Mouse (Mus musculus) megakaryocyte, adult 5-6 weeks (primary cell): ENCODE results near the gene Ror1. TPM values are rescaled to one million over a fixed set of nuclear protein-coding genes. Genes with fewer than 3 reads are reported as not detected.

ENCODE experiments used
- ATAC-seq: 2 replicates; pipeline ENCODE4 v1.8.0; 2016; ENCODE audit warnings: mild to moderate bottlenecking, inconsistent platforms; ENCODE audit not compliant: poor library complexity, severe bottlenecking
- total RNA-seq, 2 experiments: library from RNA; stranded (forward) in 1 of 2; stranded (reverse) in 1 of 2; fragments of 153-499, 151-499 nt in 1 of 2; fragments of 221-1000, 200-1000 nt in 1 of 2; gene quantifications; 2 replicates each; pipeline versions ENCODE4 v1.2.3 to v1.2.4; 2015 to 2017

The Ror1 gene
- total RNA-seq, 2 experiments from 2014 or later: 0.07 to 0.11 TPM

DNA sequence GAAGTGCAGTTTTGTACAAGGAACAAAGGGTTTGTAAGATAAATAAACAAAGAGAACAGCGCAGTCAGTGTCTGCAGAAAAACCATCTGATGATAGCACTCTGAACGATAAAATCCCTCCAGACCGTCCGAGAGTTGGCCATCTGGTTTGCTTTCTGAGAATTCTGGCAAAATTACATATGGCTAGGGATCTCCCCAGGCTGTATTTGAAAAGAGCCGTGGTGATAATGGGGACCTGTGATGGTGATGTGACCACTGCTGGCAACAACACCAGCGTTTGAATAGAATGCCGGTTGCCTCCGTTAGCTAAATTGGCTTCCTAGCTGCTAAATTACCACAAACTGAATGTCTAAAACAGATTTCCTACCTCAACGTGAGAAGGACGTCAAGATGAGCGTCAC, 277.2 kb downstream of the Ror1 start:
- no peak for ATAC-seq

DNA sequence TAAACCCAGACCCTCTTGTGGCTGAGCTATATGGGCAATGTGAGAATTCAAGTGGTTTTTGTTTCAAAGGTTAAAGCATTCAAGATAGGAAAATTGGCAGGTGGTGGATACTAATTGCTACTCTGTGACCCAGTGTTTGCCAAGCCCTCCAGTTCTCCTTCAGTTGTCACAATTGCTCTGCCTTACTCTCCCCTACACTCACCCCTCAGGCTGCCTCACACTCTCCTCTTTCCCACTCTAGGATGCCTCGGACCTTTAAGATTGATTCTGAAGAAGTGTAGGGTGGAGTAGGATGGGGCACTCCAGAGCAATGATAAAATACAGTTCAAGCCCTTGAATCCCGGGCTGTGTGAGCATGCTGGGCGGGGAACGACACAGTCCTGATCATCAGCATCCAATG, 278.2 kb downstream of the Ror1 start:
- ATAC-seq: no peak

DNA sequence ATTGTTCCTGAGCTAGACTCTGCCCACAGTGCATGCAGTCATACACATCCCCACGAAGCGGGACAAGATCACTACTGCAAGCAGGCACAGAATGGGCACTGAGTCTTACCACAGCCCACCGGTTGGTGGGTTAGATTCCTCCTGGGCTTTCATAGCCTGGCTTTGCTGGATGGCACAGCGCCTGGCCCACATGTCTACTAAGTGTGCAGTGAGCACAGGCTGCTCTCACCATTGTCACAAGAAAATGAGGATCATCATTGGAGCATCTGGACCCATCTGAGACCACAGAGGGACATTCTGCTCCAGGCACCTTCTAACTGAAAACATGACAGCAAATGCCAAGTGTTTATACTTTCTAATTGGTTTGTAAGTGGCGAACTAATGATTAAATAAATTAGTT, 279.7 kb downstream of the Ror1 start:
- ATAC-seq: no peak

DNA sequence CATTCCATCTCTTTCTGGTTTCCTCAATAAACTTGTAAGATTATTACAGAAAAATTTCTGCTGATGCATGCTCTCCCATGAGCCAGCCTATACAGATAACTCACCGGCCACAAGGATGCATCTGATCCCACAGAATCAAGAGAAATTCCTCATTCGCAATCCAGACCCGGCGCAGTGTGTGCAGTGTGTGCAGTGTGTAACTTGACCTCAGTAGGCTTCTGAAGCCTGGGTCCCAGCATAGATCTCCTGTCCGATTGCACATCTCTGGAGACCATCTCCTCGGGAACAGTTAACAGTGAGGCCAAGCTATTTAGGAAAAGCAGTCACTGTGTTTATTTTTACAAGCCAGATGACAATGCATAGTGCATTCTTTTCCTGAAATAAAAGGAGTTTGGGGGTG, 280.6 kb downstream of the Ror1 start:
- ATAC-seq: no peak

DNA sequence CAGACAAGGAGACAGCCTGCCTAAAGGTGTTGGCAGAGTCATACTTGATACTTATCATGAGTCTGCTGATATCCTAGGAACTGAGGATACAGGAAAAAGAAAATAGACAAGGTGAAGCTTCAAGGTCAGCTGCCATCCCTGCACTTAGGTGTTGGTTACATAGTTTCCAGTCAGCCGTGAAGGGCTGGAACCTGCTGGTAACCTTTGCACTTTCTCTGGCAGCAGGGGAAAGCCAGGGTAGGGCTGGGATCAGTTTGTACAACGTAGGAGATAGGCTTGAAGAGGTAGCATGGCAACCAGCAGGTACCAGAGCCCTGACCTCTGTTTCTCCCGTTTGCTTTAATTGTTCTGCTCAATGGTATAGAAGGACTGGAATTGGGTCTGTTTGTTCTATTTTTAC, 281.6 kb downstream of the Ror1 start:
- ATAC-seq: no peak

DNA sequence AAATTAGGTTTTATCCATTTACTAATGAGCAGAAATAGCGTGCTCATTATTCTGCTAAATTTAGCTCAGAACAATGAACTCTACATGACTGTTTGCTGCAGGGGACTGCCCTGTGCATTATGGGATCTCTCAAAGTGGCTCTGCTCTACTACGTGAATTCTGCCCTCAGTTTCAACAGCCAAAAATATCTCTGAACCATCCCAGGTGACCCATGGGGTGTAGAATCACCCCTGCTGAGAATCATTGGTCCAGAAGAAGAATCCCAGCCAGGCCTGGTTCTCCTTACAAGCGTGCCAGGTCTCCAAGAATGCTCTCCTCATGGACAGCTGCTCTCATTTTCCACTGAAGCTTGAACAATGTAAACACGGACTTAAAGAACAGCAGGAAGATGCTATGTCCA, 282.4 kb downstream of the Ror1 start:
- no peak for ATAC-seq

DNA sequence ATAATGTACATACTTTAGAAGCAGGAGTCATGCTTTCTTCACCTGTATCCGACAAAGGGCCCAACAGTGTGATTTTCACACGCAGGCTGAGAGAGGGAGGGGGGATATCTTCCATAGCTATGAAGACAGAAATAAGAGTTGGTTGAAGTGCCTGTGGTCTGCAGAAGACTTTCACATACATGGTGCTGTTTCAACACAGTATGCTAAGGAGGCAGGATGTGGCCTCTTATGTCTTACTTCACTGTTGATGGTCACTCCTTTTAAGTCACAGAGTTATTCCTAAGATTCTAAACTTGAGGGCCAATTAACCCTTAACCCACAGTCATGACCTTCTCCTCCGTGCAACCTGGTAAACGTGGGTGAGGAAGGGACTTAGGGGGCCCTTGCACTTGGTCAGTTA, 286.2 kb downstream of the Ror1 start:
- peak; percentile 43 for ATAC-seq

DNA sequence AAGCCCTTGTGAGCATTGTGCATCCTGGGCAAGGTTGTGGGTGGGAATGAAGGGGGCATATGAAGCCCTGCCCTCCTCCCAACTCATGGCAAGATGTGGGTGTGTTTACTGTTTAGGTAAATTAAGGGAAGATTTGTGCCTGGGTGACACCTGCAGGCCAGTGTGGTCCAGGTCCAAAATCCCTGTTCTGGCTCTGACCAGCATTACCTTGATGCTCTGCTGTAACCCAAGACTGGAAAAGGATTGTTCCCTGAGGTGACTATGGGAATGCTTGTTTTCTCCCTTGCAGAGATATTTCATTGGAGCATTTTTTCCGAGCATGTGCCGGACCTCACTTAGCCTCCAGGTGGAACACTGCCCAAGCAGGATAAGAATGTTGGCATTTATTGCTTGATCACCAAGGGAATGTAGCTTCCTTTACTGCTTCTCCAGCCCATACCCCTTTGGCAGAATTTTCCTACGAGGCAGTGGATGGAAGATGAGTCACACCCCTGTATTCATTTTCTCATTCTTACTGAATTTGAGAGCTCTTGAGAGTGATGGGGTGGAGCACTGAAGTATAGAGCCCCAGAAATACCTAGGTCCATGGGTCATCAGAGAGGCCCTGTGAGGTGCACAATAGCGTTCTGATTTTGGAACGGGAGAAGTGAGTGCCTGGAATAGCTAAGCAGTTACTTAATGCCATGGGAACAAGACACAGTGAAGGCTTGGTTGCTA, 290.8 kb downstream of the Ror1 start:
- no peak for ATAC-seq

DNA sequence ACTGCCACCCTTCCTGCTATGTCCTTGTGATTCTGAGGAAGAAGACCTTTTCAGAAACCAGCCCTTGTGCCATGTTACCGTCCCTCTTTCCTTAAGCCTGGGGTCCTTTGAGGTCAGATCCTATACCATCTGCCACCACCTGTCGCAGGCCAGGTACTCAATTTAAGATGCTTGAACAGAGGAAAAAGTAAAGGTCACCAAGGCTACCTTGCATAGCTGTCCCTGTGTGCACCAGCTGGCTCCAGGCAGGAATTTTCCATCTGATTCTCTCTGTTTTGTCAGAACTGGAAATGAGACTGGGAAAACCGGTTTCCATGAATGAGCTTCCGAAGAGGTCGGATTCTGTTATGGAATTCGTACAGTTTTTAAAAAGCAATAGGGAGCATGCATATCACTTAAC, 294.8 kb downstream of the Ror1 start:
- ATAC-seq: no peak

DNA sequence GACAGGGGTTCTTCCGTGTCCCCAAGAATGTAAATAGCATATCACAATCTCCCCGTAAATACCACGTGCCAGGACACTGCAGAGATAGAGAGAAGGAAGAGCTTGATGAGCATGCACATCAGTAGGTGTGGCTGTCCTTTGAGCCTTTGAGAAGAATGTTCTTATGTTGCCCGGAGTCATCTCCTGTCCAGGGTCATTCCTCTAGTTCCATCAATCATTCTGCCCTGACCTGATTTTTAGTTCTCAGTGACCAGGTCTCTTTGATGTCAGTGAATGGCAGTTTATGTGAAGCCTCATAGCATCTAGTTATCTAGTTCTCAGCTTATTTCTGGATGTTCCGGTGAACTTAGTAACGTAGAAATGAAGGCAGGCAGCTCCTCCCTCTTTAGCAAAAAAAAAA, 295.4 kb downstream of the Ror1 start:
- ATAC-seq: no peak

DNA sequence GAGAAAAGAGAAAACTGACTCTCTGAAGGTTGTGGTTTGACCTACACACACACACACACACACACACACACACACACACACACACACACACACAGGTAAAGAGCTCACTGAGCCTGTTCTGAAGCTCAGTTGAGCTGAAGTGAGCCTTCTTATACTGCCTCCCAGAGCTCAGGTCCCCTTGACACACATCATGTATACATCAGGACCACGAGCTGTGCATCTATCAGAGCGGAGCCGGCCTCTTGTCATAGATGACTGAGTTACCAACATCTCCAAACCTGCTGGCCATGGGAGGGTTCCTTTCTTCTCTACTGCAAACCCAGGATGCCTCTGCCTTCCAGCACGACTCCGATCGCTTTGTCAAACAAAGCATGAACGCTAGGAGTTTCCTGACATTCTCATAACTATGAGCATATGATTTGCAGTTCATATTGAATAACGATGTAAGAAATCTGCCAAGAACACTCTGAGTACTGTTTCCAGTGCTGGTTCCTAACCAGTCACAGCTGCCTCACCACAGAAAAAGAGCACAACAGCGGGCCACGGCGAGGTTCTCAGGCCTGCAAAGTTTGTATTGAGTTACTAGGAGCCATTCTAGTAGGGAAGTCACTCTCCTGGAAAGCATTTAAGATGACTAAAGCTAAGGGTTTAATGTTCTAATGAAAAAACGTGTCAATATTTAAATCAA, 297.9 kb downstream of the Ror1 start:
- no peak for ATAC-seq

DNA sequence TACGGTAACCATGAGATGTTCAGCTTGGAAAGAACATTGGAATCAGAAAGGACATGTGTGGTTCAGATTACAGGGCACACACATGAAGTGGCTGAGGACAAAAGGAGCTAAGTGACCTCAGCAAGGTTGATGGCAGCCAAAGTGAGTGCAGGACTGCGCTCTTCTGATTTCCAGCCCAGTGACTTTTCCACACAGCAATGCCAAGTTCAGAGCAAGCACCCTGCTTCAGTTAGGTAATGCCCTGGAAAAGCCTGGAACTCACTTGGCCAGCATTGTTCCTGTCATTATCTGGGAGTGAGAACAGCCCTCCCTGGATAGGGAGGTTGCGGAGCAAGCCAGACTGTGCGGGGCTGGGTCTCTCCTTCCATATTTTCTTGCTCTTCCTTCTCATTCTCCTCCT, 299.8 kb downstream of the Ror1 start:
- no peak for ATAC-seq

DNA sequence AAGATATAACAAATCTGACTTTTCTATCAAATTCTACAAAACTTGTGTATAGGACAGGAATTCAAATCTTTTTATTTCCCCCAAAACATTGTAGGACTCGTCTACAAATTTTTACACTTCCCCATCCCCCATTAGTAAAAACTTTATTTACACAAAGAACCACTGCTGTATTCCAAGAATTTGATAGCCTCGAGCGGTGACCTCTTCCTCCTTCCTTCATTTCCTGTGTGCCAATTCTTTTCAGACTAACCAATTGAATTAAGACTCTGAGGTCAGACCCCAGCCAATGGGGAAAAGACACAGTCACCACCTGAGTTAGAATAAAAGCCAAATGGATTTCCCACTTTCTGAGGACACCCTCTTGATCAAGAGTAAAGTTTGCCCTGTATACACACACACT, 302.5 kb downstream of the Ror1 start:
- ATAC-seq: no peak

DNA sequence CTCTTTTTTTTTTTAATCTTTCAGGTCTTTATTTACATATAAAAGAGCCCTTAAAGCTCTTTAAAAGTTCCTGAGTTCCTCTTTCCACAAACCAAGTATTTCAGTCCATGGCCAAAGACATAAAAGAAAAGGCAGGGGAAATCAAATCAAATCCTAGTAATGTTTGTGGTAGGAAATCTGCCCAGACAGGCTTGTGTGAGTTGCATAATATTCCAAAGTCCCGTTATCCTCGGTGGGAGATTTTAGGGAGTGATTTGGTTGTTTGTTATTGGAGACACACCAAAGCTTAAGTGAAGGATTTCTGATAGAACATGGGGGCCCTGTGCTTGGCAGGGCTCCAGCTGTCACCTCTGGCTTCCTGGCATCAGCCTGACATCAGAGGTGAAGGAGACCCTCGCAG, 305.5 kb downstream of the Ror1 start:
- no peak for ATAC-seq

DNA sequence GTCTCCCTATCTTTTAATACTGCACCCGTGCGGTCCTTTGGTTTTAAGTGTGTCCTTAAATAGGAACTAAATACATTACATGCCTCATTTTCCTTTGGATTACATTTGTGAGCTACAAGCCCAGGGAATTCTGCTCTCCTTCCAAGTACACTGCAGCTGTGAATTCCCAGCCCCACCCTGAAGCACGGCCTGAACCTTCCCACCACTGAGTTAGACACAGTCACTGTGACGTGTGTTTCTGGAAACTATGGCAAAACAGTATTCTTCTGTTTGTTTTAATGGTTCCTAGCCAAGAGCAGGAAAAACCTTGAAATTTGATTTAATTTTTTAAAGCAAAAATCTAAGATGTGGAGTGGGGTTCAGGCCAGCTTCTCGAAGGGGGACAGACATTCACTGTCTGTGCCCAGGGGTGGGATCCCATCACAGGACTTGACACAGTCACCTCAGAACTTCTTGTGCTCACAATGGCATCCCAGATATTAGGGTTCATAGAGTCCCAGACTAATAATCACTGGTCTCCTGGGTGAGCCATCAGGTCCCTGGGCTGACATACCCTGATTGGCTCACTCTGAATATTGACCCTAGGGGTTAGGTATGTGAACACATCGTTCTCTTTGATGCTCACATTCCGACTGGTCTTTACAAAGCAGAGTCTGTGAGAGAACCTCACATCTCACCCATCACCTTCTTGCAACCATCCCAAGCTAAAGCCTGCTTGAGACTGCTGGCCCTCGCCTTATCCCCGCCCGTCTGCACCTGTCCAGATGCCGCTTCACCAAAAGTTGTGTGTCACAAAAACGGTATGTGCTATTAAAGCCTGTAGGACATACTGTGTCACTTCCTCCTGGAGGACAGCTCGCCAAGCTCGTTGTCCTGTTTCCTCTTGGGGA, 306.2 kb downstream of the Ror1 start:
- ATAC-seq: no peak

DNA sequence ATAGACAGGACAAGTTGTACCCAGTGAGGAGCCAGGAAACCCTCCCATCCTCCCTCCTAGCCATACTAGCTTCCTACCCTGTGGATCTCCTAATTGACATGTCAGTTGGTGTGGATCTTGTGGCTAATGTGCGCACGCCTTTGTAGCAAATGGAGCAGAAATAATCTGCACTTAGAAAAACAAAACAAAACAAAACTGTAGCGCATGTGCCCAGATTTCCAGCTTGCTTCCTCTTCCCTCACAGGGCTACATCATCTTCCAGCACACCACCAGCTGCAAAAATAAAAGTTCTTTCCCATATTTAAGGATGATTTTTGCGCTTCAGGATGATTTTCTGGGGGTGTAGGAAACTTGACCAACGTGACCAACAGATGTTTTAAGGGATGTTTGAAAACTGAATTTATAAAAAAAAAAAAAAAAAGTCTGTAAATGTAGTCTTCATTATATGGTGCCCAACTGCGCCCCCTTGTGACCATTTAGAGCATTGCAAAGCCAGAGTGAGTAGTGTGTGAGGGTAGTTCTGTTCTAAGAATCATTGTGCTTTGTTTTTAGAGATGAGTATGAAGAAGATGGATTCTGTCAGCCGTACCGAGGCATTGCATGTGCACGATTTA, 311.8 kb downstream of the Ror1 start:
- ATAC-seq: peak; percentile 72

DNA sequence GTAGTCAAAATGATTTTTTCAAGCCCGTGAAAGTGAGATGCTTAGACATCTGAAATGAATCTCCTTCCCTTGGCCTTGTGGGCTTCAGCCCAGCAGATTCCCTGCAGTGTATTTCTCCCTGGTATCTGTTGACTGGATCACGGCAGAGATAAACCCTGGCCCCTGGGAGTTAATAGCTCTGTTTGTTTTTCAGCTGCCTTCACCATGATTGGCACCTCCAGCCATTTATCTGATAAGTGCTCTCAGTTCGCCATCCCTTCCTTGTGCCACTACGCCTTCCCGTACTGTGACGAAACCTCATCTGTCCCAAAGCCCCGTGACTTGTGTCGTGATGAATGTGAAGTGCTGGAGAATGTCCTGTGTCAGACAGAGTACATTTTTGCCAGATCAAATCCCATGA, 313.9 kb downstream of the Ror1 start:
- no peak for ATAC-seq

DNA sequence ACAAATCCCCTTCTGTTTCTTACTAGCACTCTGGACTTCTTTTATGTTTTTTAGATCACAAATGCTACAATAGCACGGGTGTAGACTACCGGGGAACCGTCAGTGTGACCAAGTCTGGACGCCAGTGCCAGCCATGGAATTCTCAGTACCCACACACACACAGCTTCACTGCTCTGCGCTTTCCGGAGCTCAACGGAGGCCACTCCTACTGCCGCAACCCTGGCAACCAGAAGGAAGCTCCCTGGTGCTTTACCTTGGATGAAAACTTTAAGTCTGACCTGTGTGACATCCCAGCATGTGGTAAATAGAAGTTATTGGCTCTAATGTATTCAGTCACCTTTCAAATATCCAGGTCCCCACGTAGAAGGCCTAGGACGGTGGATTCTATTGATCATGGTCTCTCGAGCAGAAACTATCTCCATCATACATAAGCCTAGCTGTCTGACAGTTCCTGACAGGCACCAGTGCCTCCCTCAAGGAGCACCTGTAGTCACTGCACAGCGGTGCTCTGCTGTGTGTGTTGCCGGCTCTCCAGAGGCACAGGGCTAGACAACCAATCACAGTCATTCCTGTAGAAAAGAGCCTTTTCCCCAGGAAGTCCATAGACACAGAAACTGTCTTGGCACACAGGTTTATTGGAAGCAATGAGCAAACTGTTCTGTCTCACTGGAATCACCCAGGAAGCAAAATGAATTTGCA, 316.4 kb downstream of the Ror1 start:
- no peak for ATAC-seq

DNA sequence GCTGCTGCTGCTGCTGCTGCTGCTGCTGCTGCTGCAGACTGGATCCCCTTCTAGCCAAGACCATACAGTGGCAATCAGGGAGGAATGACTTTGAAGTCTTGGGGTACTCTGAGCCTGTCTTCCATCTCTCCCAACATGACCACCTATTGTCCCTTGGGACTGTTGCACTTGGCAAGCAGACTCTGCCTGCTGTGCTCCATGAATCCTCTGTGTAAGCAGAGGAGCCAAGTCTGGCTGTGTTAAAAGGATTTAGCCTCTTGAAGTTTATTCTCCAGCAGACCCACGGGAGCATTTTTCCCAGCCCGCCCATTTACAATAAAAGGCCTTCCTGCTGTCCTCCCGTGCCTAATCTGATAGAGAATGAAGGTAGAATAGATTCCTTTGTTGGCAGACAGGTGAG, 327.2 kb downstream of the Ror1 start:
- no peak for ATAC-seq

DNA sequence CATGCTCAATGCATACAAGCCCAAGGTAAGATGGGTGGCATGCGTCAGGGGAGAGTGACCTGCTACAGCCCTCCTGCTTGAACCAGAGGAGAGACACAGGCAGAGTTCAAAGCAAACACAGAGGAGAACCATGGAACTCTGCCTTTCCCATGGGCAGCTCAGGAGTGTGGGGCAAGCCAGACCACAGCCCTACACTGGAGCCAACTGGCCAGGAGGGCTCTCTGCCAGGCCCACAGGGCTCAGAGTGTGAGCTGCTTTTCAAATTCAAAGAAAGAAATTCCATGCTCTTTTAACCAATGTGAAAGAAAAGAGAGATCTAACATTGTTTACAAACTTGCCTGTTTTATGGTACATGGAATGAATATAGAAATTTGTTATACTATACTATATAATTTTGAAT, 330.5 kb downstream of the Ror1 start:
- no peak for ATAC-seq

DNA sequence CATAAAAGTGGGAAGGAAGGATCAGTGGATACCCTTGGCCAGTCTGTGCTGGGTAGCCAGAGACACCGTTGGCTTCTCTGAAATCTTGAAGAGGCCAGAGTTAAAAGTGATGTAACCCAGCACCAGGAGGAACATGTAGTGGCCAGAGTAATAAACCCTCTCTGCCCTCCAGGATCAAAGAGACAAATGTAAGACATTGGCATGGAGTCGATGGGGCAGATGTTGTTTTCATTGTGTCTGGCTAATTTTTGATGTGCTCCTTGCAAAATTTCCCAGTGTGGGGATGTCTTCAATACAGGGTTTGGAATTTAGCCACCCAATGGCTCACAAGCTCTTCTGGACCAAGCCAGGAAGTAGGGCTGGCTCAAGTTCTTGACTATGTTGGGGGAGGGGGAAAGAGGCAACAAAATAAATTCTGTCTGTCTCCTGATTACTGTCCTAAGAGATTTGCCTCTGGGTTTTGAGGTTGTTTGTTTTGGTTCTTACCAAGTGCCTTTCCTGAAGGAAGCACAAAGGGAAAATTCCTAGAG, 333.8 kb downstream of the Ror1 start:
- ATAC-seq: no peak
